Mouse (Mus musculus) CH12.LX (cell line): ENCODE measurements around the gene Cldn5. TPM values are rescaled to one million over a fixed set of nuclear protein-coding genes. Genes with fewer than 3 reads are reported as not detected.

Experiments
- DNase-seq: peaks from one replicate; pipeline ENCODE4 v3.0.0-alpha.2; 2013; ENCODE audit errors: extremely low read depth
- H3K27ac ChIP-seq: 2 replicates; pipeline ENCODE4 v1.5.1; 2012; ENCODE audit warnings: low read depth, mild to moderate bottlenecking, control low read depth, moderate library complexity; ENCODE audit not compliant: insufficient read depth
- H3K27me3 ChIP-seq: replicated peaks from 2 replicates; pipeline ENCODE3; 2012; ENCODE audit warnings: inconsistent platforms
- H3K36me3 ChIP-seq, 2 experiments: replicated peaks in 1 of 2; 2 replicates each; pipeline versions ENCODE3 to v1.6.1; 2012; ENCODE audit warnings: inconsistent platforms in 1 of 2, low read length in 1 of 2, mild to moderate bottlenecking in 1 of 2, mixed read lengths in 1 of 2, moderate library complexity in 1 of 2; ENCODE audit not compliant: control insufficient read depth in 1 of 2, insufficient read depth in 1 of 2
- H3K4me1 ChIP-seq, 2 experiments: 2 replicates each; pipeline ENCODE4 v1.6.1; 2012; ENCODE audit warnings: inconsistent platforms in 1 of 2, moderate library complexity in 1 of 2; ENCODE audit not compliant: insufficient read depth in 2 of 2, control insufficient read depth in 1 of 2
- H3K4me2 ChIP-seq: 2 replicates; pipeline ENCODE4 v1.6.1; 2012; ENCODE audit warnings: low read depth, mild to moderate bottlenecking, control low read depth; ENCODE audit not compliant: poor library complexity, insufficient read depth, severe bottlenecking
- H3K4me3 ChIP-seq, 3 experiments: fragments of 150-350 bp in 1 of 3; sonication (generic) in 1 of 3; replicated peaks in 1 of 3; 2 replicates each; pipeline versions ENCODE3 to v1.5.1; 2011 to 2012; ENCODE audit warnings: low read depth in 2 of 3, low read length in 2 of 3, mild to moderate bottlenecking in 2 of 3, moderate library complexity in 2 of 3, control low read depth in 1 of 3, improper control_type of control experiment in 1 of 3, inconsistent platforms in 1 of 3, mixed read lengths in 1 of 3; ENCODE audit not compliant: poor library complexity in 1 of 3
- H3K79me2 ChIP-seq: replicated peaks from 2 replicates; pipeline ENCODE4 v1.6.1; 2012; ENCODE audit warnings: mild to moderate bottlenecking, moderate library complexity; ENCODE audit not compliant: control insufficient read depth, poor library complexity, insufficient read depth, severe bottlenecking; ENCODE audit errors: extremely low read depth
- H3K9ac ChIP-seq: 2 replicates; pipeline ENCODE4 v1.6.1; 2012; ENCODE audit warnings: low read depth, mild to moderate bottlenecking, control low read depth, moderate library complexity; ENCODE audit not compliant: insufficient read depth
- H3K9me3 ChIP-seq: replicated peaks from 2 replicates; pipeline ENCODE3; 2012; ENCODE audit warnings: low read length, inconsistent platforms, mixed read lengths
- BHLHE40 ChIP-seq: IDR thresholded peaks from 2 replicates; pipeline ENCODE4 v1.6.1; 2011; ENCODE audit warnings: mild to moderate bottlenecking, low read depth, low read length, improper control_type of control experiment
- CTCF ChIP-seq, 2 experiments: IDR thresholded peaks in 1 of 2; conservative IDR thresholded peaks in 1 of 2; 2 replicates each; pipeline ENCODE4 v1.5.1; 2011 to 2012; ENCODE audit warnings: low read depth in 2 of 2, low read length in 2 of 2, improper control_type of control experiment in 1 of 2, inconsistent platforms in 1 of 2, mild to moderate bottlenecking in 1 of 2, moderate library complexity in 1 of 2
- ELF1 ChIP-seq: IDR thresholded peaks from 2 replicates; pipeline ENCODE4 v1.6.1; 2014; ENCODE audit warnings: low read depth, mild to moderate bottlenecking, inconsistent platforms, low read length, improper control_type of control experiment
- EP300 ChIP-seq: IDR thresholded peaks from 2 replicates; pipeline ENCODE4 v1.6.1; 2011; ENCODE audit warnings: low read length, improper control_type of control experiment
- ETS1 ChIP-seq: conservative IDR thresholded peaks from 2 replicates; pipeline ENCODE4 v1.6.1; 2012; ENCODE audit warnings: low read depth, mild to moderate bottlenecking, inconsistent platforms, low read length, improper control_type of control experiment, moderate library complexity
- GABPA ChIP-seq: IDR thresholded peaks from 2 replicates; pipeline ENCODE4 v1.6.1; 2012; ENCODE audit warnings: low read depth, low read length, improper control_type of control experiment, inconsistent platforms; ENCODE audit not compliant: insufficient replicate concordance
- HCFC1 ChIP-seq: IDR thresholded peaks from 2 replicates; pipeline ENCODE4 v1.6.1; 2012; ENCODE audit warnings: low read depth, mild to moderate bottlenecking, inconsistent platforms, low read length, improper control_type of control experiment
- IRF4 ChIP-seq: IDR thresholded peaks from 2 replicates; pipeline ENCODE4 v1.6.1; 2014; ENCODE audit warnings: low read depth, mild to moderate bottlenecking, inconsistent platforms, low read length, improper control_type of control experiment
- JUN ChIP-seq: IDR thresholded peaks from 2 replicates; pipeline ENCODE4 v1.6.1; 2011; ENCODE audit warnings: low read depth, mild to moderate bottlenecking, low read length, improper control_type of control experiment, moderate library complexity; ENCODE audit not compliant: insufficient read depth
- MAFK ChIP-seq: IDR thresholded peaks from 2 replicates; pipeline ENCODE4 v1.6.1; 2011; ENCODE audit warnings: low read length, improper control_type of control experiment; ENCODE audit not compliant: insufficient replicate concordance
- MAX ChIP-seq: IDR thresholded peaks from 2 replicates; pipeline ENCODE4 v1.6.1; 2011; ENCODE audit warnings: low read length, improper control_type of control experiment
- MAZ ChIP-seq: IDR thresholded peaks from 2 replicates; pipeline ENCODE4 v1.6.1; 2012; ENCODE audit warnings: low read depth, mild to moderate bottlenecking, inconsistent platforms, low read length, improper control_type of control experiment, moderate library complexity
- MEF2A ChIP-seq: IDR thresholded peaks from 2 replicates; pipeline ENCODE4 v1.6.1; 2014; ENCODE audit warnings: low read depth, mild to moderate bottlenecking, inconsistent platforms, low read length, improper control_type of control experiment, borderline replicate concordance
- MYC ChIP-seq: IDR thresholded peaks from 2 replicates; pipeline ENCODE4 v1.6.1; 2011; ENCODE audit warnings: low read depth, mild to moderate bottlenecking, improper control_type of control experiment, low read length
- NELFE ChIP-seq: IDR thresholded peaks from 2 replicates; pipeline ENCODE4 v1.6.1; 2011; ENCODE audit warnings: low read depth, low read length, improper control_type of control experiment
- NRF1 ChIP-seq: IDR thresholded peaks from 2 replicates; pipeline ENCODE4 v1.6.1; 2014; ENCODE audit warnings: low read depth, mild to moderate bottlenecking, inconsistent platforms, low read length, improper control_type of control experiment, moderate library complexity
- POLR2AphosphoS2 ChIP-seq: IDR thresholded peaks from 2 replicates; pipeline ENCODE4 v1.6.1; 2011; ENCODE audit warnings: low read depth, low read length, improper control_type of control experiment
- RAD21 ChIP-seq: IDR thresholded peaks from 2 replicates; pipeline ENCODE4 v1.6.1; 2011; ENCODE audit warnings: low read depth, mild to moderate bottlenecking, low read length, improper control_type of control experiment, moderate library complexity
- SIN3A ChIP-seq: IDR thresholded peaks from 2 replicates; pipeline ENCODE4 v1.6.1; 2012; ENCODE audit warnings: low read length, improper control_type of control experiment, inconsistent platforms
- SMC3 ChIP-seq: IDR thresholded peaks from 2 replicates; pipeline ENCODE4 v1.6.1; 2011; ENCODE audit warnings: low read depth, low read length, improper control_type of control experiment
- TBP ChIP-seq: conservative IDR thresholded peaks from 2 replicates; pipeline ENCODE4 v1.6.1; 2011; ENCODE audit warnings: low read depth, low read length, improper control_type of control experiment
- USF1 ChIP-seq: IDR thresholded peaks from 2 replicates; pipeline ENCODE4 v1.6.1; 2014; ENCODE audit warnings: low read depth, mild to moderate bottlenecking, inconsistent platforms, low read length, improper control_type of control experiment
- USF2 ChIP-seq: conservative IDR thresholded peaks from 2 replicates; pipeline ENCODE4 v1.6.1; 2011; ENCODE audit warnings: low read depth, low read length, improper control_type of control experiment
- ZMIZ1 ChIP-seq: IDR thresholded peaks from 2 replicates; pipeline ENCODE4 v1.6.1; 2012; ENCODE audit warnings: low read depth, mild to moderate bottlenecking, inconsistent platforms, low read length, improper control_type of control experiment
- ZNF384 ChIP-seq: IDR thresholded peaks from 2 replicates; pipeline ENCODE4 v1.6.1; 2012; ENCODE audit warnings: low read depth, low read length, improper control_type of control experiment, inconsistent platforms
- dilution Hi-C: fragments of 300-500 bp; cut with MboI; formaldehyde crosslinking; loops from 2 replicates; pipeline ENCODE4 v1.14.3; 2020; ENCODE audit warnings: low sequenced_read_pairs; ENCODE audit not compliant: extremely low pct_unique_long_range_greater_than_20kb, extremely low pct_ligation_motif_present
- in situ Hi-C: fragments of 300-500 bp; cut with MboI; formaldehyde crosslinking; loops from 3 replicates; pipeline ENCODE4 v1.14.3; 2019; ENCODE audit warnings: low sequenced_read_pairs, low pct_ligation_motif_present, low pct_unique_long_range_greater_than_20kb, mixed read lengths
- polyA plus RNA-seq: library from polyadenylated mRNA; unstranded; fragments of >175 nt; gene quantifications from 2 replicates; pipeline ENCODE4 v1.2.1, GENCODE M21; 2012; ENCODE audit warnings: low read depth; ENCODE audit not compliant: insufficient read length
- total RNA-seq, 2 experiments: library from RNA; depleted of rRNA; stranded (reverse); fragments of 300-350 nt in 1 of 2; fragments of >200 nt in 1 of 2; gene quantifications; 2 replicates each; pipeline ENCODE4 v1.2.3; 2012 to 2014

Cldn5 gene
- total and polyA plus RNA-seq, 3 experiments, result not detected

- Histone ChIP-seq H3K9me3 (peaks cover 4% of the 10 kb centered on the region), H3K79me2 (no peaks in the 10 kb centered on the region), H3K27me3 (no peaks in the 10 kb centered on the region), H3K9ac (no peak overlapping the region), H3K4me1 (no peaks in the 10 kb centered on the region), H3K36me3 (no peaks in the 10 kb centered on the region), H3K4me2 (no peak overlapping the region), H3K4me3 (no peak overlapping the region), H3K27ac (no peak overlapping the region)
- no peak for DNase-seq
- in situ Hi-C loops, result no loop called here
- TF ChIP-seq NELFE, result no peak
- no peak for TF ChIP-seq MEF2A
- no peak for TF ChIP-seq SIN3A
- no peak for TF ChIP-seq ZMIZ1
- TF ChIP-seq BHLHE40, result no peak
- TF ChIP-seq USF1, result no peak
- no peak for TF ChIP-seq MYC
- TF ChIP-seq HCFC1, result no peak
- TF ChIP-seq CTCF (conservative IDR thresholded peaks at IDR 0.05 in 1 of 2, IDR thresholded peaks at IDR 0.05 in 1 of 2; ENCODE audit: low read depth in 2 of 2, low read length in 2 of 2), result no peak
- TF ChIP-seq ELF1, result no peak
- no peak for TF ChIP-seq RAD21
- no peak for TF ChIP-seq MAFK
- no peak for TF ChIP-seq IRF4
- TF ChIP-seq USF2, result no peak
- no peak for TF ChIP-seq JUN
- TF ChIP-seq TBP, result no peak
- dilution Hi-C loops, result no loop called here
Observed at GRCm38 (mm10) chr16:18761734-18762133, 14.9 kb upstream of the Cldn5 start.

GRCm38 (mm10) chr16:18762960-18763359 lies 13.7 kb upstream of the Cldn5 start:
- H3K36me3 ChIP-seq, result no peaks in the 10 kb centered on the region
- H3K9ac ChIP-seq, result no peak overlapping the region
- TF ChIP-seq MAZ (no peak), NRF1 (no peak), EP300 (no peak), GABPA (no peak), MAFK (no peak), ZNF384 (no peak), POLR2AphosphoS2 (no peak), SMC3 (no peak), ZMIZ1 (no peak), ETS1 (no peak), RAD21 (no peak), MAX (no peak)
- peaks cover 4% of the 10 kb centered on the region for H3K9me3 ChIP-seq
- dilution Hi-C loops, result no loop called here
- H3K4me2 ChIP-seq, result no peak overlapping the region
- no peak overlapping the region for H3K27ac ChIP-seq
- in situ Hi-C loops, result no loop called here
- no peak for DNase-seq
- H3K4me1 ChIP-seq, result no peaks in the 10 kb centered on the region
- H3K4me3 ChIP-seq, result no peak overlapping the region
- no peaks in the 10 kb centered on the region for H3K27me3 ChIP-seq
- no peaks in the 10 kb centered on the region for H3K79me2 ChIP-seq
